Comparison of ENCODE assay signal across 21 mouse cellular contexts in genomic region chr15:89531399-89531798, GRCm38 (mm10). TPM values are rescaled to one million over a fixed set of nuclear protein-coding genes. Genes with fewer than 3 reads are reported as not detected.
"Had no signal": no experiment of that assay in that cellular context is flagged by ENCODE, and none has a peak within 500 bp of the region (broad histone marks: within the 10 kb centered on the region; RNA-seq: fewer than 3 reads in every experiment).

No protein-coding gene starts in this region.

- H3K9me3 ChIP-seq: midbrain, embryonic 10.5 days; midbrain, embryonic 13.5 days; midbrain, embryonic 15.5 days; neural tube, embryonic 13.5 days; neural tube, embryonic 15.5 days had no signal

- DNase-seq: lung, adult 18-20 months; lung, embryonic 14.5 days; lung, postnatal 10 days; lung, postnatal 4 days; retina, postnatal 1 day; right cerebral cortex, adult 18-20 months; right cerebral cortex, postnatal 25 days; right cerebral cortex, postnatal 4 days; spleen, adult 18-20 months; thymus, adult 18-20 months; thymus, postnatal 14 days; thymus, postnatal 36 days had no signal

- H3K36me3 ChIP-seq: midbrain, embryonic 15.5 days had no signal

- H3K27me3 ChIP-seq: midbrain, embryonic 15.5 days; neural tube, embryonic 13.5 days; neural tube, embryonic 15.5 days had no signal

- H3K4me2 ChIP-seq: lung, embryonic 14.5 days; midbrain, embryonic 13.5 days; neural tube, embryonic 13.5 days; neural tube, embryonic 15.5 days had no signal

- H3K9ac ChIP-seq: lung, embryonic 14.5 days; neural tube, embryonic 15.5 days had no signal

- H3K4me3 ChIP-seq: midbrain, embryonic 10.5 days; midbrain, embryonic 13.5 days; midbrain, embryonic 15.5 days; myocyte; neural tube, embryonic 13.5 days; neural tube, embryonic 15.5 days had no signal

RNA-seq across cellular contexts. Expression of gene Acr, which starts 36.7 kb away (rescaled TPM):
- polyA plus RNA-seq: liver, embryonic 16.5 days; myocyte; stomach, embryonic 16.5 days; thymus, postnatal 0 days had no signal
